Mouse (Mus musculus): ENCODE measurements around the gene Malrd1.
"Not testable (repeated sequence)": the region's sequence is repeated elsewhere in the genome, so short reads cannot be mapped to it uniquely, and the experiment has no call there.

Malrd1 gene

GRCm38 (mm10) chr2:15526241-15526924, at the start of gene Malrd1:
TSS of gene Malrd1 (plus strand) at chr2:15526479.
- no peak for DNase-seq (ENCODE audit: low read depth, low spot score)

GRCm38 (mm10) chr2:15538643-15539042, 12.4 kb downstream of the Malrd1 start:
- no peak for DNase-seq (ENCODE audit: low read depth, low spot score)

GRCm38 (mm10) chr2:15613327-15613948, 87.2 kb downstream of the Malrd1 start:
- DNase-seq (ENCODE audit: low read depth, low spot score) = no peak

GRCm38 (mm10) chr2:15614026-15614425, 87.7 kb downstream of the Malrd1 start:
- DNase-seq (ENCODE audit: low read depth, low spot score) = no peak

GRCm38 (mm10) chr2:15635761-15636160, 109.5 kb downstream of the Malrd1 start:
- no peak for DNase-seq (ENCODE audit: low read depth, low spot score)

GRCm38 (mm10) chr2:15643864-15644263, 117.6 kb downstream of the Malrd1 start:
- no peak for DNase-seq (ENCODE audit: low read depth, low spot score)

DNA sequence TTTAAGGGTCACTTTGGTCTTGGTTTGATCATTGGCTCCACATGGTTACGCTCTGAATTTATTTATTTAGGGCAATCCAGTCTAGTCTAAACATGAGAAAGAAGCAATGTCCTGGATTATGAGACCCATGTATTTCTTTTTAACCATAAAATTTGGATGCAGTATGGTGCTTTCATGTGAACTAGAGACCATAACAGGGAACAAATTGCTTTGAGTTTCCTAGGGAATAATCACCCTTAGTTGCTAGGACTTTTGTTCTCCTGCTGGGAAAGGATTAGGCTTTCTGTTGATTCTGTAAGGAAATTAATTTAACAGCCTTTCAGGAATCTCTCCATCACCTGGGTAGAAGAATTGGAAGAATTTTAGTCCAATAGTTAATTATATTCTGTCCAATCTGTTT, 130.1 kb downstream of the Malrd1 start:
- DNase-seq (ENCODE audit: low read depth, low spot score) = no peak

GRCm38 (mm10) chr2:15702977-15703376, 176.7 kb downstream of the Malrd1 start:
- no peak for DNase-seq (ENCODE audit: low read depth, low spot score)

DNA sequence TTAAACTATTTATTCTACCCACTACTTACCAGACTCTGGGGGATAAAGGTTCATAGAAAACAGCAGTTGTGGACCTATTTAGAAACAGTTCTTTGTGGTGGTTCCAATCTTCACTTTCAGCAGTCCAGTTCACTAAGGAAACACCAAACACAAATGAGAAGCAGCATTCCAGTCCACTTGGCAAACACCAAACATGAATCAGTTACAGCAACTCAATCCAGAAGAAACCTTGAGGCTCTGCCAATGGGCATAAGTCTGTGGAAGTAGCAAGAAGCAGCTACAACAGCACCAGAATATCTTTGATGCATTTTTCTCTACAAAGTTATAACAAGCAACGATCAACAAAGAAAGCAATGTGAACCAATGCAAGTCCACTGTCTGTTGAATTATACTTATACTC, 214.7 kb downstream of the Malrd1 start:
- DNase-seq (ENCODE audit: low read depth, low spot score) = no peak

DNA sequence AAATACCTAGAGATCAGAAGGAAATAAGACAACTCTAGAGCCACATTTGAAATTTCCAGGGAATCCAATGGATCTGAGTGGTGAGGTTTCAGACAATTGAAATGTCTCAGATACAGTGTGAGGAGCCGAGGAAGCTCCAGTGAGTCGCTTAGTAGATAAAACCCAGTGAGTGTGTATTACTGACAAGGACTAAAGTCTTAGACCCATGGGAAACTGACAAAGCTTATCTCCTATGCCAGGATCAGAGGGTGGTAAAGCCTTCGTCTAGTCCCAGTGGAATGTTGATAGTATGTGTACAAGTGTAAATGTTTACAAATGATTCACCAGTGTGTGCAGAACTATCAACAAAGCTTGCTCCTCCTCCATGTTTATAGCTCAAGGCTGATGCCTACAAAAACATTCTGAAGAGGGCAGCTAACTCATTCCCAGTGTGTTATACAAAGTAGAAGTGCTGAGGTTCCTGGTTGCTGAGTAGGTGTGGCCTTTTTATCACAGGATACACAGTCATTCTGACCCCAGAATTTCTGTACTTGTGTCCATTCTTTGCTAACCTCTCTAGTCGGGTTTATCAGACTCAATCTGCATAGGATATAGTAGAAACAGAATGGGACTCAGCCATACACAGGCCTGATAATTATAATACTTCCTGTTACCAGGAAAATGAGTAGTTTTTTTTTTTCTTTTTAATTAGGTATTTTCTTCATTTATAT, 218.9 kb downstream of the Malrd1 start:
- DNase-seq (ENCODE audit: low read depth, low spot score) = no peak

- DNase-seq (ENCODE audit: low read depth, low spot score) = no peak
Observed at GRCm38 (mm10) chr2:15784818-15785217, 258.5 kb downstream of the Malrd1 start.

DNA sequence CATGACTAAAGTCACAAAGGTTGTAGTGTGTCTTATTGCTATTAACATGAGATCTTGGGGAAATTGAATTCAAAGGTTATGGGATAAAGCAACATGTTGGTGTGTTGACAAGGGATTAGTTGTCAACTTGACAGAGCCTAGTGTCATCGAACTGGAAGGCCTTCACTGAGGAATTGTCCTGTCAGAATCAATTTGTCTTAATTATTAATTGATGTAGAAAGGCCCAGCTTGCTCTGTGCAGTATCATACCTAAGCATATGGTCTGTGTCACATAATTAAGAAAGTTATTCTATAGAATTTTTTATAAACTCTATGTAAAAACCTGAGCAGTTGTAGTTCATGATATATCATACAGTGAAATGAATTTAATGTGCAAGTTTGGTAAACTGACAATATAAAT, 289.4 kb downstream of the Malrd1 start:
- no peak for DNase-seq (ENCODE audit: low read depth, low spot score)

DNA sequence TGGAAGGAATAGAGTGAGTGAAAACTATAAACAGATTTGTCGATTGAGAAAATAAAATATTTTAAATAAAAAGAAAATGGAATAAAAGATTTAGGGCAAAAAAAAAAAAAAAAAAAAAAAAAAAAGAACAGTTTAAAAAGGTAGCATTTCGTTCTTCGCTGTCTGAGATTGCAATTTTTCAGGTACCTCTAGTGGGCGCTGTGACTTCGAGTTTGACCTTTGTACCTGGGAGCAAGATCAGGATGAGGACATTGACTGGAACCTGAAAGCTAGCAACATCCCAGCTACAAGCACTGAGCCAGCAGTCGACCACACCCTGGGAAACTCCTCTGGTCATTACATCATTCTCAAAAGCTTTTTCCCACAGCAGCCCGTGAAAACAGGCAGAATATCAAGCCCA, 343.1 kb downstream of the Malrd1 start:
- no peak for DNase-seq (ENCODE audit: low read depth, low spot score)

DNA sequence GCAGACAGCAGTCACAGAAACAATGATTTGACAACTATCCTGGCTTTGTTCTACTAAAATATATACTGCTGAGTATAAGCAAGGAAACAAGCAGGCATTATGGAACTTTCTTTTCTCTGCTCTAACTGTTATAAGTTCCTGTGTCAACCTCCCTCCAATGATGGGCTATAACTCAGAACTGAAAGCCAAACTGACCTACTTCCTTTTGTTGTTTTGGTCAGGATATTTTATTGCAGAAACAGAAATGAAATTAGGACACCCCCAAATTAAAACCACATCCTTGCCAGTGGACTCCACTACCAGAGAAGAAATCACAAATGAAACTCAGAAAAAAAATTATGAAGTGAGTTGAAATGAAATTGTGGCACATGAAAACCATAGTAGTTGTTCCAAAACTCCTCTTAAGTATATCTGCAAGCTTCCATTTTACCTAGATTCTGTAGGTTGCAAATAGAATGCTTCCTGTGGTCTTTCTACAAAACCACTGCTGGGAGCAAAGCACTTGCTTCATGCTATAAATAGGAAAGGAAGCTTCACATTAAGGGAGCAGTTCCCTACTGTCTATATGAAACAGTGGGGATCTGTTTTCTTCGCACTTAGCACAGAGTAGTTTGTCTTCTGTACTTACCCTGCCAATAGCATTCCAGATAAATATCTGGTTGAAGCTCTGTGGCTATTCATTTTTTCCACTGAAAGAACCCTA, 367.3 kb downstream of the Malrd1 start:
- DNase-seq (ENCODE audit: low read depth, low spot score) = no peak

GRCm38 (mm10) chr2:15925432-15925831, 399.2 kb downstream of the Malrd1 start:
- DNase-seq (ENCODE audit: low read depth, low spot score) = no peak

- no peak for DNase-seq (ENCODE audit: low read depth, low spot score)
Observed at GRCm38 (mm10) chr2:15926041-15926440, 399.8 kb downstream of the Malrd1 start.

DNA sequence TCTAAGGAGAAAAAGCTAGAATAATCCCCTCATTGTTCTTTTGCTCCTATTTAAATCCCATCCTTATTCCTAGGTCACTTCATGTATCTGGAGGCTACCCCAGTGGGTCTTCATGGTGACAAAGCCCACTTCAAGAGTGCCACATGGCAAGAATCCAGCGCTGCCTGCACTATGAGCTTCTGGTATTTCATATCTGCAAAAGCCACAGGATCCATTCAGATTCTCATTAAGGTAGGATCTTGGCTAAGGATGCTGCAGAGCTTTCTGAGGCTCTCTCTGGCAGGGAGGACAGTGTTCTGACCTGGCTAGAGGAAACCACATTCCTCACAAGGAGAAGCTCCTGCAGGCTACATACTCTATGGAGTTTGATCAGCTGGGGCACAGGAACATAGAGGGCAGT, 405.2 kb downstream of the Malrd1 start:
- no peak for DNase-seq (ENCODE audit: low read depth, low spot score)

DNA sequence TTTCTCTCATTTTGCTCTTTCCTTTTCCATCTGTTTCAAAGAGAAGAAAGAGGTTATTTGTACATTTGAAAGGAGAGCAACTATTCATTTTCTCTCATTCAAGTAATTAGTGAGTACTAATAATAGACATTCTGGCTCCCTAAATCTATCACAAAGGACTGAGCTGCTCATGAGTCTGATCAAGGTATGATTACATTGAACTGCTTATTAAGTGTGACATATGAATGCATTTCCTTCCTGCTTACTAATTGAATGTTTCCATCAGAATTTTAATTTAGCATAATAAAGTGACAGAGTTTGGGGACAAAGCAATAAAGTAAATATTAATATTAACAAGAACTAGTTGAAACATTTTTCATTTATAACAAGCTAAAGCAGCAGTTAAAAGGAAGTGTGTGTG, 405.6 kb downstream of the Malrd1 start:
- DNase-seq (ENCODE audit: low read depth, low spot score) = no peak

DNA sequence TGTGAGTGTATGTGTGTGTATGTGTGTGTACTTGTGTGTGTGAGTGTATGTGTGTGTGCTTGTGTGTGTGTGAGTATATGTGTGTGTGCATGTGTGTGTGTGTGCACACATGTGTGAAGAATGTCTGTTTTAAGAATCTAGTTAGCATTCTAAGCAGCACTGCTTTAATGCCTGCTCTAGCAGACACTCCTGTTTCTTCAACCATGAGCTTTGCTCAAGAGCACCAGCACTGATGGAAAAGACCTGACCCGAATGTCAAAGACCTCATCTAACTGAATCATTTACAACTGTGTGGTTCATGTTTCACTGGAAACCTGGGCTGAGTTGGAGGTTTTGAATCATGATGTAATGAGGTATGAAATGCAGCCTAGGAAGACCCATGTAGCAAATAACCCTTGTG, 406.1 kb downstream of the Malrd1 start:
- DNase-seq (ENCODE audit: low read depth, low spot score) = no peak

GRCm38 (mm10) chr2:16002925-16003324, 476.6 kb downstream of the Malrd1 start:
- DNase-seq (ENCODE audit: low read depth, low spot score) = no peak

DNA sequence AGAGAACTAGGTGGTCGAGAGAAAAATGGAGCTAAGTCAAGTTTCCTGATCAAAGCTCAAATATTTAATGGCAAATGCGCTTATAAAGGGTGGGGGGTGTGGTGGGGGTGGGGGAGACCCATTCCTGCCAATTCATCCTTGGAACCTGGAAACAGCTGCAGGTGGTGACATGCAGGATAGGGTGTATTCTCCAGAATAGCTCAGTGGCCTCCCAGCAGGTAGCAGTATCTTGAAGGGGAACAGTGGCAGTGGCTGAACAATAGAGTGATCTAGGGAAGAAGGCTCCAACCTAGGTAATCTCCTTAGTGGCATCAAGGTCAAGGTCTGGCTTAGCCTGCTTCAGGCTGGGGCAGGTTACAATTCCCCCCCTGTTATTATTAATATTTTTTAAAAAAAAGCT, 490.8 kb downstream of the Malrd1 start:
- DNase-seq (ENCODE audit: low read depth, low spot score) = not testable (repeated sequence)

DNA sequence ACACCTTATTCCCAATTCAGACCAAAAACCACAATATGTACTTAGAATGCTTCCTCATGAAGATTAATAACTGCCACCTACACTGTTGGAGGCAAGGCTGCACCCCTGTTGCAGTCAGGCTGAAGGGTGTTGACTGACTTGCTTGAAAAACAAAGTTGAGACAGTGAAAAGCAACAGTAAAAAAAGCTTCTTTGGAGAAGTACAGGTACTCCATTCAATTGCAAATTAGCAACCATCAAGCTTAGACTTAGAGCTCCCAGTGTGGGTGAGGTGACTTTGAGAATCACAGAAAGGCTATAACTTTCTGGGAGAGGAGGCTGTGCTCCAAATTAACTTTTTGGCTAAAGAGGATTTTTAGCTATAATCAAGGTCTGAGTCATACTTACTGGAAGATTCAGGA, 491.4 kb downstream of the Malrd1 start:
- DNase-seq (ENCODE audit: low read depth, low spot score) = not testable (repeated sequence)

Data from retina, postnatal 7 days (tissue).